Mouse (Mus musculus) liver, embryonic 16.5 days (tissue): ENCODE results near the gene Pgls. TPM values are rescaled to one million over a fixed set of nuclear protein-coding genes. Genes with fewer than 3 reads are reported as not detected.

Experiments used
- ATAC-seq: fragments of 200-750 bp; cut with Nextera tagmentation; 2 replicates; pipeline ENCODE4 v1.8.0; 2017; ENCODE audit warnings: low read depth, mild to moderate bottlenecking, moderate number of reproducible peaks, moderate library complexity
- H3K27ac ChIP-seq: fragments of 300-500 bp; sonication (generic); 2 replicates; pipeline ENCODE4 v1.5.1; 2014; ENCODE audit warnings: mild to moderate bottlenecking, low read length
- H3K27me3 ChIP-seq: fragments of 300-500 bp; sonication (generic); 2 replicates; pipeline ENCODE4 v1.6.1; 2014; ENCODE audit warnings: low read depth, low read length, mixed read lengths; ENCODE audit not compliant: control insufficient read depth, insufficient read depth
- H3K36me3 ChIP-seq: fragments of 300-500 bp; sonication (generic); 2 replicates; pipeline ENCODE4 v1.6.1; 2014; ENCODE audit warnings: mild to moderate bottlenecking; ENCODE audit not compliant: control insufficient read depth, insufficient read depth
- H3K4me1 ChIP-seq: fragments of 300-500 bp; sonication (generic); 2 replicates; pipeline ENCODE4 v1.6.1; 2014; ENCODE audit warnings: low read depth, low read length, mixed read lengths; ENCODE audit not compliant: control insufficient read depth
- H3K4me2 ChIP-seq: fragments of 300-500 bp; sonication (generic); 2 replicates; pipeline ENCODE4 v1.6.1; 2014; ENCODE audit warnings: low read depth, low read length, mixed read lengths
- H3K4me3 ChIP-seq: fragments of 300-500 bp; sonication (generic); 2 replicates; pipeline ENCODE4 v1.5.1; 2014; ENCODE audit warnings: low read depth, mild to moderate bottlenecking, low read length
- H3K9ac ChIP-seq: fragments of 300-500 bp; sonication (generic); 2 replicates; pipeline ENCODE4 v1.6.1; 2014; ENCODE audit warnings: low read depth, low read length
- H3K9me3 ChIP-seq: fragments of 300-500 bp; sonication (generic); replicated peaks from 2 replicates; pipeline ENCODE4 v1.6.1; 2016; ENCODE audit warnings: low read length; ENCODE audit not compliant: control insufficient read depth
- WGBS: fragments of 180-500 bp; shearing (Covaris S2); extraction: QIAGEN DNeasy Blood & Tissue Kit; methylation state at CpG from one replicate; pipeline ENCODE4 v1.1.7; 2014; ENCODE audit not compliant: insufficient replicate concordance; 5-methylcytosine and 5-hydroxymethylcytosine counted together
- microRNA-seq: library from miRNA; unstranded; fragments of <30 nt; microRNA quantifications from one replicate; pipeline ENCODE4, GENCODE M21; 2016
- polyA plus RNA-seq: library from polyadenylated mRNA; unstranded; fragments of >200 nt; fragmentation: Nextera tagmentation; extraction: Ambion mirVana; gene quantifications from 2 replicates; pipeline ENCODE4 v1.2.1, GENCODE M21; 2015

The Pgls gene
- polyA plus RNA-seq, 1 experiment from 2014 or later, result 93.9 TPM

- no peak overlapping the region for H3K4me3 ChIP-seq
- H3K27ac ChIP-seq, result no peak overlapping the region
- peaks cover 6% of the 10 kb centered on the region for H3K4me1 ChIP-seq
- no peak overlapping the region for H3K4me2 ChIP-seq
- 60% methylated on average over 8 of the region's 8 CpGs for WGBS
- H3K36me3 ChIP-seq, result no peaks in the 10 kb centered on the region
- ATAC-seq, result no peak
- H3K27me3 ChIP-seq, result peaks cover 22% of the 10 kb centered on the region
- no peaks in the 10 kb centered on the region for H3K9me3 ChIP-seq
- H3K9ac ChIP-seq, result no peak overlapping the region
Observed at GRCm38 (mm10) chr8:71637149-71638095, 45.4 kb downstream of the Pgls start.

GRCm38 (mm10) chr8:71638321-71638720 lies 46.3 kb downstream of the Pgls start:
- no peak overlapping the region for H3K4me2 ChIP-seq
- 58% methylated on average over 6 of the region's 6 CpGs for WGBS
- ATAC-seq, result no peak
- H3K9ac ChIP-seq, result no peak overlapping the region
- H3K9me3 ChIP-seq, result no peaks in the 10 kb centered on the region
- H3K4me1 ChIP-seq, result peaks cover 6% of the 10 kb centered on the region
- no peaks in the 10 kb centered on the region for H3K36me3 ChIP-seq
- H3K27me3 ChIP-seq, result peaks cover 15% of the 10 kb centered on the region
- H3K27ac ChIP-seq, result no peak overlapping the region
- H3K4me3 ChIP-seq, result no peak overlapping the region

GRCm38 (mm10) chr8:71639318-71639717 lies 47.3 kb downstream of the Pgls start:
- H3K27me3 ChIP-seq, result peaks cover 7% of the 10 kb centered on the region
- no peak overlapping the region for H3K4me2 ChIP-seq
- no peaks in the 10 kb centered on the region for H3K36me3 ChIP-seq
- no peak overlapping the region for H3K9ac ChIP-seq
- 45% methylated on average over 4 of the region's 4 CpGs for WGBS
- H3K9me3 ChIP-seq, result no peaks in the 10 kb centered on the region
- no peak overlapping the region for H3K27ac ChIP-seq
- H3K4me3 ChIP-seq, result no peak overlapping the region
- ATAC-seq, result no peak
- peaks cover 2% of the 10 kb centered on the region for H3K4me1 ChIP-seq

GRCm38 (mm10) chr8:71645510-71645909 lies 53.5 kb downstream of the Pgls start:
- H3K27me3 ChIP-seq, result no peaks in the 10 kb centered on the region
- no peak overlapping the region for H3K4me3 ChIP-seq
- no peaks in the 10 kb centered on the region for H3K4me1 ChIP-seq
- H3K4me2 ChIP-seq, result no peak overlapping the region
- no peak overlapping the region for H3K9ac ChIP-seq
- H3K36me3 ChIP-seq, result no peaks in the 10 kb centered on the region
- WGBS, result 64% methylated on average over 9 of the region's 9 CpGs
- H3K9me3 ChIP-seq, result no peaks in the 10 kb centered on the region
- ATAC-seq, result no peak
- no peak overlapping the region for H3K27ac ChIP-seq

Small RNA genes lying within 50 kb of the gene (microRNA-seq; reads per million reads assigned to microRNA genes)
- gene Mir6769b, result not detected

Other genes with a start within 250 kb of the Pgls start
- 40.7 and 41.2 TPM in 2 replicates for gene Use1, start 225.3 kb upstream of the Pgls start, polyA plus RNA-seq
- gene Ocel1, start 220.9 kb upstream of the Pgls start, polyA plus RNA-seq, result 3.9 and 4.7 TPM in 2 replicates
- gene Nr2f6, start 210.2 kb upstream of the Pgls start, polyA plus RNA-seq, result 13.9 and 17.2 TPM in 2 replicates
- 4.2 and 4.3 TPM in 2 replicates for gene Ushbp1, start 196.4 kb upstream of the Pgls start, polyA plus RNA-seq
- gene Babam1, start 195.3 kb upstream of the Pgls start, polyA plus RNA-seq, result 46.6 and 48.2 TPM in 2 replicates
- 39.8 and 48.1 TPM in 2 replicates for gene Ankle1, start 186.2 kb upstream of the Pgls start, polyA plus RNA-seq
- gene Abhd8, start 128.5 kb upstream of the Pgls start, polyA plus RNA-seq, result 5.0 and 5.7 TPM in 2 replicates
- 87.3 and 88.6 TPM in 2 replicates for gene Mrpl34, start 127.2 kb upstream of the Pgls start, polyA plus RNA-seq
- 32.1 and 32.8 TPM in 2 replicates for gene Dda1, start 123.0 kb upstream of the Pgls start, polyA plus RNA-seq
- gene Ano8, start 106.2 kb upstream of the Pgls start, polyA plus RNA-seq, result 0.07 and 0.14 TPM in 2 replicates
- 5.3 and 5.4 TPM in 2 replicates for gene Gtpbp3, start 104.1 kb upstream of the Pgls start, polyA plus RNA-seq
- 18.2 and 20.3 TPM in 2 replicates for gene Plvap, start 80.4 kb upstream of the Pgls start, polyA plus RNA-seq
- 0.19 and 0.20 TPM in 2 replicates for gene Ccdc194, start 66.5 kb upstream of the Pgls start, polyA plus RNA-seq
- gene Bst2, start 54.7 kb upstream of the Pgls start, polyA plus RNA-seq, result 24.5 and 27.0 TPM in 2 replicates
- 30.2 and 32.5 TPM in 2 replicates for gene Mvb12a, start 49.3 kb upstream of the Pgls start, polyA plus RNA-seq
- gene Tmem221, start 33.3 kb upstream of the Pgls start, polyA plus RNA-seq, result 0.55 and 0.67 TPM in 2 replicates
- 0.05 TPM in 1 of 2 replicates, not detected in the other for gene Nxnl1, start 25.6 kb upstream of the Pgls start, polyA plus RNA-seq
- gene Slc27a1, start 23.3 kb upstream of the Pgls start, polyA plus RNA-seq, result 2.8 and 3.2 TPM in 2 replicates
- gene Fam129c, start 5.5 kb downstream of the Pgls start, polyA plus RNA-seq, result 1.6 and 2.1 TPM in 2 replicates
- 18.5 and 22.5 TPM in 2 replicates for gene Colgalt1, start 18.8 kb downstream of the Pgls start, polyA plus RNA-seq
- 0.15 and 0.20 TPM in 2 replicates for gene Unc13a, start 79.6 kb downstream of the Pgls start, polyA plus RNA-seq
- 5.7 and 6.3 TPM in 2 replicates for gene Jak3, start 84.1 kb downstream of the Pgls start, polyA plus RNA-seq
- gene Insl3, start 97.0 kb downstream of the Pgls start, polyA plus RNA-seq, result 1.6 and 2.2 TPM in 2 replicates
- 4.9 and 5.5 TPM in 2 replicates for gene B3gnt3, start 109.6 kb downstream of the Pgls start, polyA plus RNA-seq
- gene Fcho1, start 133.5 kb downstream of the Pgls start, polyA plus RNA-seq, result 21.1 and 24.5 TPM in 2 replicates